Mouse (Mus musculus): Measurements from ENCODE around the gene Cd3eap.

The Cd3eap gene

GRCm38 (mm10) chr7:19360944-19361343 lies 1.7 kb upstream of the Cd3eap start:
- peak; percentile 96 for DNase-seq

DNA sequence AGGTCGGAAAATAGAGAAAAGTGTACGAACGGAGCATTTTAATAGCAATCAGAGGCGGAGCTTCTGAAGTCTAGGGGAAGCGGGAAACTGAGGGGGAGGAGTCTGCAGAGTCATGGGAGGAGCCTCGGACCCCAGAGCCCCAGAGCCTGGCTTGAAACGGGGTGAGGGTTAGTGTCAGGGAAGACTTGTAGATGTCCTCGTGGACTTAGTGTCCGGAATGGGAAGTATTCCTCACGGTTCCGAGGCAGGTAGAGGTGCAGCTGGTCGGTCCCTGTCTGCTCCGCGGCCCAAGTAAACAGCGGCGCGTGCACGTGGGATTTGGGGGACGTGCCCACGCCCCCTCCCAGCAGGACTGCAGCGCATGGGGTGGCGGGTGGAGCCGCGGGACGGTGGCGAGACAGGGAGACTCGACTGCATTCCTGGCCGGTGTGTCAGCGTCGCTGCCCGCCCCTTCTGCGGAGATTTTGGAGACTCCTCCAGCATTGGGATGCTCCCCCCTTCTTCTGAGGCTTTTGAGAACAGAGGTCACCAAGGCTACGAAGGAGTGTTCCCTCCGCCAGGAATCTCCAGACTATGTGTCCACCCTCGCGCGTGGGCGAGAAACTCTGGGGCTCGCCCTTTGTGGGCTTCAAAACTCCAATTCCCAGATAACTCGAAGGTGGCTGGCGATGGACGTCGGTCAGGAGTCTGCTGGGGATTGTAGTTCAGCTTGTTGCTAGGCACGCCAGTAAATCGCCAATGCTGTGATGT lies 784 bp upstream of the Cd3eap start:
- peak; percentile 86 for DNase-seq

DNA sequence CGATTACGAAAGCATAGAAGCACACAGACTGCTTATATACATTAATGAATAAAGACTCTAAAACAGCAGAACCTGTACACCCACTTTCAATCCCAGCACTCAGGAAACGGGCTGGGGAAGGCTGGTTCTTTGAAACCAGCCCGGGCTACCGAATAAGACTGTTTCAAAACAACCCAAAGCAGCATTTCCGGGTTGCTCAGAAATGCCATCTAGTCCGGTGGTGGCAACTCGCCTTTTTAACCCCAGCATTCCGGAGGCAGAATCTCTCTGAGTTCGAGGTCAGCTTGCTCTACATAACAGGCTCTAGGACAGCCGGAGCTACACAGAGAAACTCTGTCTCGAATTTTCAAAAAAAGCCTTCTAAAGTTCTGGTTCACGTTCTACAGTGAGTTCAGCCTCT lies 649 bp downstream of the Cd3eap start:
- no peak for DNase-seq

DNA sequence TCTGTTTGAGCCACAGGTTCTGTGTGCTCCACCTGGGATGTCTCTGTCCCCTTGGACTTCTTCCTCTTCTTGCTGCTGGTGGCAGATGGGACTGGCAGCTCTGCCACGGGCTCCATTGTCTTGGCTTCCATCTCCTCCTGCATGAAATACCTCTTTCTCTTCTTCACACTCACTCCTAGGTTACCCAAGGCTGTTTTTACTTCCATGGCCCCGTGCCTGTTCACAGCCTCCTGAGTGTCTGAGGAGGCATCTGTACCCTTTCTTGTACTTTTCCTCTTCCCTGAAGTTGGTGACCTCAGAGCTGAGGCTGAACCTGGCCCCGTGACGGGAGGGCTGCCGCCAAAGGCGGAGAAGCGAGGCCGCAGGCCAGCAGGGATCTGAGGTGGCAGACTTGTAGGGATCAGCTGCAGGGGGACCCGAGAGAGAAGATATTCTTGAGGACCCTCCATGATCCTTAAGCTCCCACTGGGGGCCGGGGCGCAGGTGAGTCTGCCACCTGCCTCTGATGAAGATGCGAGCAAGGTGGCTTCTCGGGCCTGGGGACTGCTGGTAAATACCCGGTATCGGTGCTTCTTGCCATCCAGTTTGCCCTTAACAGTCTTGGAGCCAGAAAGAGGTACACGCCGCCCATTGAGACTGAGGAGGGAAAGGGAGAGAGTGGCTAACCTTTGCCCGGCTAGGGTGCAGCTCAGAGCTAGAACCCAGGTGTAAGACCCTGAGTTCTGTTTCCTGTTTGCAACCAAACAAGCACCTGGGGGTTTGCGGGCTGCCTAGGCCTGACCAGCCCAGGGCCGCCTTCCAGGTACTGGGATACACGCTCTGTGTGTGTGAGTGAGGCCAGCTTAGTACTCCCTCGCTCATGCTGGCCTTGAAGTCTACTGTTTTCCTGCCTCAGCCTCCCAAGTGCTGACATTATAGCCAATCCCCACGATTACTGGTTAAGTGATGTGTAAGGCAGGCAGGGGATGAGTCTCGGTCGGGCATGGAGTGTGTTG lies 1.6 kb downstream of the Cd3eap start:
- DNase-seq = no peak

DNA sequence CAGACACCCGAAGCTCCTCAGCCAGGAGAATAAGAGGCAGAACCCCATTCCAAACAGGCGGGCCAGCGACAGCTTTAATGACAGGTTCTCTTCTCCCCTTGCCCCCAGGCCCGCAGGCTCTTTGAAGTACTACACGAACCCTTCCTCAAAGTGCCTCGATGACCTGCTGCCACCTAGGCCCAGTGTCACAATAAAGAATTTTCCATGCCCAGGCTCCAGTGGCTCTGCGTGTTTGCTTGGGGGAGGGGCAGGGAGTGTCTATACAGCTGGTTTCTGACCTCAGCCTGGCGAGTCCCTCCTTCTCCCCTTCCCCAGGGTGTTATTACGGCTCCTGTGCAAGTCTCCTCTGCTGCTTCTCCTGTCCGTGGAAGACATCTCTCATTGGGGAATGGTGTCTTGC lies 3.0 kb downstream of the Cd3eap start:
- no peak for DNase-seq

- no peak for DNase-seq
Measured at GRCm38 (mm10) chr7:19354991-19355390, 4.3 kb downstream of the Cd3eap start.

DNA sequence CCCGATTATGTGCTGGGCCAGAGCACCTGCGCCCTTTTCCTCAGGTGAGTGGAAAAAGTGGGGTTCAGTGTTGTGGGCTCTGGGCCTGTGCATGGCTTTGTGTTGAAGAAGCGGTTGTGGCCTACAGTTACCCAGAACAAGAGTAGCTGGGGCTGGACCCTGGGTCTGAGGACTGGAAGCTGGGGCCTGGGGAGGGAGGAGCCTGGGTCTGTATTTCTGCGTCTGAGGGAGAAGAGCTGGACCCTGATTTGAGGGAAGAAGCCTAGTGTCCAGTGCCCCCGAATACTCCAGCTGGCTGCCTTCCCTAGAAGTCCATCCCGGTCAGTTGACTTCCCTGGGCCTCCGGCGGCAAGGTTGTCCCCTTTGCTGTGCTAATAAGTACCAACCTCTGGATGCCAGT lies 9.1 kb downstream of the Cd3eap start:
- DNase-seq = no peak

DNA sequence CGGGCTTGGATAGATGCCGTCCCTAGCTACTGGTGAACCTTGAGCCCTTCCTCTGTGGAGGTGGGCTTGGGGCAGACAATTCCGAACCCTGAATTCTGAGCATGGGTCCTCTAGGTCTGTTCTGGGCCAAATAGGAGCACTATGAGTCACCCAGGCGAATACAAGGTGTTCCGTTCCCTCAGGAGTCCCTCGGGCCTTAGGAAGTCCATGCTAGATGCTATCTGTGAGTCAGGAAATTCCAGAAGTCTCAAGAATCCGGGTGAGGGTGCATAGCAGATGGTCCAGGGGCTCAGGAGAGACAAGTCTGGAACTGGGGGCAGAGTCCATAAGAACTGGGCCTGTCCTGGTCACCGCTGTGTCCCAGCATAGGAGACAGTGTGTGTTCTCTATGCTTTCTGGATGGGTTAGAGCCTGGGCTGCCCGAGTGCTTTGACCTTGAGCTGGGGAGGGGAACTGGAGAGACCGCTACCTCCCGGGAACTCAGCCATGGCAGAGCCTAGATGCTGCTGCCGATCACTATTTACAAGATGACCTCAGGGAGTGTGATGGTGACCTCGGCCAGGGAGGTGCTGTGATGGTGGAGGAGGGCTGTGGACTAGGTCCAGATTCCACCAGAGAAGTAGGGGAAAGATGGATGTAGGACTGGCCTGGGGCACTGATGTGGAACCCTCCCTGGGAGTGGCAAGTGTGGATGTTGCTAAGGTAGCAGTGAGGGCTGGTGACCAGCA lies 9.9 kb downstream of the Cd3eap start:
- no peak for DNase-seq

DNA sequence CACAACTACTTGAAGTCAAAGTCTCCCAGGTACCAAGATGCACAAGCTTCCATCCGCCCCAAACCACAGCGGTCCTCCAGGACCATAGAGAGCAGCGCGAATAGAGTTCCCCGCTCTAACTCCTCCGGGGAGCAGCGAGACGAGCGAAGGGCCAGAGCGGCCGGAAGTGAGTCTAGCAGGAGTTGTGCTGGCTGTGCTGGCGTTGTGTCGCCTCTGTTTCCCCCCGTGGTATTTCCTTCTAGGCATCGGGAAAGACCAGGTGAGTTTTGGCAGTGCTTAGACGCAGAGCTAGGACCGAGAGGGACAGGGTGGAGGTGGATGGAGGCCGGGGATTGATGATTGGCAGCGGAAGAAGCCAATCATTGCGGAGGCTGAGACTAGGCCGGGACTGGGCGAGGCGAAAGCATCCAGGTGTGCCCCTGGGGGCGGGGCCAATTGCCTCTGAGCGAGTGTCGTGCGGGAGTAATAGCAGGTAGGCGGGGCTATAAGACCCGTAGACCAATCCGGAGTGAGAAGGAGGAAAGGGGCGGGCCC lies 14.3 kb downstream of the Cd3eap start:
- peak; percentile 98 for DNase-seq

- DNase-seq = peak; percentile 66
Measured at GRCm38 (mm10) chr7:19344237-19344847, 14.9 kb downstream of the Cd3eap start, which contains the start of gene Ercc1. Gene Ercc1, plus strand, starts transcription at chr7:19344778.

- peak; percentile 74 for DNase-seq
Measured at GRCm38 (mm10) chr7:19343210-19343808, 16.0 kb downstream of the Cd3eap start.

GRCm38 (mm10) chr7:19342481-19343027 lies 16.7 kb downstream of the Cd3eap start:
- DNase-seq = peak; percentile 87

- DNase-seq = peak; percentile 62
Measured at GRCm38 (mm10) chr7:19341761-19342409, 17.4 kb downstream of the Cd3eap start.

DNA sequence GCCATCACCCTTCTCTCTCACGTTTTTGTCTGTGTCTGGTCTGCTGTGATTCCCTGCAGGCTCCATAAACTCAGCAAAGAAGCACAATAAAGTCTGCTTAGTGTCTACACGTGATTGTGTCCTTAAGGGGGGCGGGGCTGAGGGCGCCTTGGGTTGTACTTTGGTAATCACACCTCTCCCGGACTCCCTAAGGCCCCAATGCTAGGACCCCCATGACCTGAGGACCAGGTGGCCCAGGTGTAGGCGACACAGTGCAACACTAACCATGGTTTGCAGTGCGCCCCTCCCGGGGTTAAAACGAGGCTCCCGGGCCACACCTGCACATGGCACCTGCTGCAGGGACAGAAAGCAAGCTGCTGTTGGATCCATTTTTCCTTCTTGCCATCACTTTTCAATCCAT lies 18.0 kb downstream of the Cd3eap start:
- DNase-seq = no peak

GRCm38 (mm10) chr7:19338596-19338995 lies 20.7 kb downstream of the Cd3eap start:
- no peak for DNase-seq

DNA sequence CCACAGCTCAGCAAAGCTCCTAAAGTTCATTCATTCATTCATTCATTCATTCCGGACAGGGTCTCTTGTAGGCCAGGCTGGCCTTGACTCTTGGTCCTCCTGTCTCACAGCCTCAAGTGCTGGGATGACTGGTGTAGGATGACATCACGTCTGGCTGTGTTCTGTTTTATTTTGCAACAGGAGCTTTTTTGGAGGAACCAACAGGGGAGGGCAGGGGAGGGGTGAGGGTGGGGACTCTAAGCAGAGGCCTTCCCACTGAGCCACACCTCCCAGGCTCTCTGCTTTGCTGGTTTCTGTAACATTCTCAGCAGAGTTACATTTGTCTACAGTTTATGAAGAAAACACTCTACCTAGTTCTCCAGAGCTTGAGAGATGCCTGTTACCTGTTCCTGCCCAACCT lies 21.2 kb downstream of the Cd3eap start:
- DNase-seq = no peak

- no peak for DNase-seq
Measured at GRCm38 (mm10) chr7:19337122-19337521, 22.2 kb downstream of the Cd3eap start.

GRCm38 (mm10) chr7:19335583-19335982 lies 23.7 kb downstream of the Cd3eap start:
- no peak for DNase-seq

DNA sequence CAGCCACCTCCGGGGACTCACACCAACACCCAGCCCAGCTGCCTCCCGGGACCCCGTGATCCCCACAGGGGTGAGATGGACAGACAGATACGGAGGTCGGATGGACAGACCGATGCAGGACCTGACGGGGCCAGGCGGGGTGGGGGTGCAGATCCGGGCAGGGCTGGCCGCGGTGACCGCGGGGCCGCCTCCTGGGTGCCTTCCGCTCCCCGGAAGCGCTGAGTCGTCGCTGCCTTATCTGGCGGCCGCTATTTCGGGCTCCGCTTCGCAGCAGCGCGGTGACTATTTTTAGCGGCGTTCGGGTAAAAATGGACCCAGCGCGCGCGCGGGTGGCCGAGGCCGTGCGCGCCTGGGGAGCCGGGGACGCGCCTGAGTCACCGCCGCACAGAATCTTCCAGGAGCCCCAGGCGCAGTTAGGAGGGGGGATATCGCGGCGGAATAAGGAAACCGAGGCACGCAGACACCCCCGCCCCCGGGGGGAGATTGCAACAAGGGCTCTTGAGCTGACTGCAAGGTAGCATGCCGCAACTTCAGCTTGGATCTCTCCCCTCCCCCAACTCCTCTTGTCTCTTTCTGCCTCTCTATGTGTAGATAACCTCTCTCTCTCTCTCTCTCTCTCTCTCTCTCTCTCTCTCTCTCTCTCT lies 26.5 kb downstream of the Cd3eap start:
- DNase-seq = peak; percentile 74

GRCm38 (mm10) chr7:19331910-19332309 lies 27.4 kb downstream of the Cd3eap start:
- no peak for DNase-seq

DNA sequence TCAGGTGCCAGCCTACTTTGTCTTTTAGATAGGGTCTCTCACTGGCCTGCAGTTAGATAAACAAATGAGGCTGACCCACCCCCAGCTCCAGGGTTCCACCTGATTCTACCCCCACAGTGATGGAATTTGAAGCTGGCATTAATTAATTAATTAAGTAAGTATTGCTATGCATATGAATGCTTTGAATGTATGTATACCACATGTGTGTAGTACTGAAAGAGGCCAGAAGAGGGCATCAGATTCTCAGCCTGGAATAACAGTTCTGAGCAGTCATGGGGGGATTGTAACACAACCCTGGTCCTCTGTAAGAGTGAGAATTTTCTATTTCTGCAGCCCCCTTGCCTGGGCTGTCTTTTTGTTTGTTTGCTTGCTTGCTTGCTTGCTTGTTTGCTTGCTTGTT lies 30.9 kb downstream of the Cd3eap start:
- DNase-seq = no peak

Measured in cerebellum, adult 9-11 months (tissue).